Mouse (Mus musculus) MEL (cell line): ENCODE data around the gene Dvl2. TPM values are rescaled to one million over a fixed set of nuclear protein-coding genes. Genes with fewer than 3 reads are reported as not detected.

Experiments used
- DNase-seq: peaks from one replicate; pipeline ENCODE4 v3.0.0; 2011; ENCODE audit warnings: low read depth, low spot score
- H3K27ac ChIP-seq: 2 replicates; pipeline ENCODE4 v1.5.1; 2012; ENCODE audit warnings: low read depth, mild to moderate bottlenecking, control low read depth, low read length, moderate library complexity; ENCODE audit not compliant: control insufficient read depth
- H3K27me3 ChIP-seq, 2 experiments: fragments of 150-350 bp in 1 of 2; sonication (generic) in 1 of 2; 2 replicates each; pipeline ENCODE4 v1.6.1; 2012; ENCODE audit warnings: low read length in 2 of 2, mild to moderate bottlenecking in 2 of 2, improper control_type of control experiment in 1 of 2, moderate library complexity in 1 of 2; ENCODE audit not compliant: insufficient read depth in 2 of 2, control insufficient read depth in 1 of 2
- H3K36me3 ChIP-seq, 2 experiments: 2 replicates each; pipeline ENCODE4 v1.6.1; 2012 to 2014; ENCODE audit warnings: low read length in 2 of 2, improper control_type of control experiment in 1 of 2, inconsistent platforms in 1 of 2, mild to moderate bottlenecking in 1 of 2; ENCODE audit not compliant: insufficient read depth in 2 of 2, control insufficient read depth in 1 of 2
- H3K4me1 ChIP-seq, 2 experiments: fragments of 150-350 bp in 1 of 2; sonication (generic) in 1 of 2; 2 replicates each; pipeline ENCODE4 v1.6.1; 2012; ENCODE audit warnings: low read length in 2 of 2, improper control_type of control experiment in 1 of 2, mild to moderate bottlenecking in 1 of 2; ENCODE audit not compliant: insufficient read depth in 2 of 2, control insufficient read depth in 1 of 2
- H3K4me3 ChIP-seq, 2 experiments: fragments of 150-350 bp in 1 of 2; sonication (generic) in 1 of 2; 2 replicates each; pipeline ENCODE4 v1.5.1; 2012; ENCODE audit warnings: low read depth in 2 of 2, low read length in 2 of 2, mild to moderate bottlenecking in 2 of 2, moderate library complexity in 2 of 2, control low read depth in 1 of 2, improper control_type of control experiment in 1 of 2; ENCODE audit not compliant: control insufficient read depth in 1 of 2, insufficient read depth in 1 of 2
- H3K79me2 ChIP-seq: 2 replicates; pipeline ENCODE4 v1.6.1; 2012; ENCODE audit warnings: mild to moderate bottlenecking, low read length, moderate library complexity; ENCODE audit not compliant: control insufficient read depth, poor library complexity, insufficient read depth
- H3K9ac ChIP-seq: 2 replicates; pipeline ENCODE4 v1.6.1; 2012; ENCODE audit warnings: low read depth, mild to moderate bottlenecking, control low read depth, low read length, moderate library complexity; ENCODE audit not compliant: control insufficient read depth, poor library complexity, severe bottlenecking
- H3K9me3 ChIP-seq: fragments of 150-350 bp; sonication (generic); replicated peaks from 2 replicates; pipeline ENCODE4 v1.6.1; 2012; ENCODE audit warnings: mild to moderate bottlenecking, low read length, improper control_type of control experiment, moderate library complexity; ENCODE audit not compliant: insufficient read depth
- BHLHE40 ChIP-seq: IDR thresholded peaks from 2 replicates; pipeline ENCODE4 v1.6.1; 2012; ENCODE audit warnings: low read depth, mild to moderate bottlenecking, inconsistent platforms, low read length, improper control_type of control experiment, borderline replicate concordance
- CHD1 ChIP-seq: IDR thresholded peaks from 2 replicates; pipeline ENCODE4 v1.6.1; 2012; ENCODE audit warnings: low read depth, mild to moderate bottlenecking, inconsistent platforms, low read length, improper control_type of control experiment
- CHD2 ChIP-seq: IDR thresholded peaks from 2 replicates; pipeline ENCODE4 v1.6.1; 2011; ENCODE audit warnings: low read length, improper control_type of control experiment
- E2F4 ChIP-seq: IDR thresholded peaks from 2 replicates; pipeline ENCODE4 v1.6.1; 2011; ENCODE audit warnings: low read depth, low read length, improper control_type of control experiment, borderline replicate concordance
- ELF1 ChIP-seq: IDR thresholded peaks from 2 replicates; pipeline ENCODE4 v1.6.1; 2014; ENCODE audit warnings: low read depth, mild to moderate bottlenecking, inconsistent platforms, low read length, improper control_type of control experiment, moderate library complexity
- EP300 ChIP-seq, 2 experiments: IDR thresholded peaks; 2 replicates each; pipeline ENCODE4 v1.6.1; 2011; ENCODE audit warnings: improper control_type of control experiment in 2 of 2, low read length in 2 of 2, low read depth in 1 of 2, mild to moderate bottlenecking in 1 of 2
- GABPA ChIP-seq: IDR thresholded peaks from 2 replicates; pipeline ENCODE4 v1.6.1; 2012; ENCODE audit warnings: low read depth, mild to moderate bottlenecking, inconsistent platforms, low read length, improper control_type of control experiment, moderate library complexity
- HCFC1 ChIP-seq: IDR thresholded peaks from 2 replicates; pipeline ENCODE4 v1.6.1; 2012; ENCODE audit warnings: low read depth, mild to moderate bottlenecking, inconsistent platforms, low read length, improper control_type of control experiment, moderate library complexity
- MAFK ChIP-seq: IDR thresholded peaks from 2 replicates; pipeline ENCODE4 v1.6.1; 2011; ENCODE audit warnings: low read depth, mild to moderate bottlenecking, low read length, improper control_type of control experiment, borderline replicate concordance
- MAX ChIP-seq: IDR thresholded peaks from 2 replicates; pipeline ENCODE4 v1.6.1; 2011; ENCODE audit warnings: low read length, improper control_type of control experiment
- MXI1 ChIP-seq: IDR thresholded peaks from 2 replicates; pipeline ENCODE4 v1.6.1; 2011; ENCODE audit warnings: mild to moderate bottlenecking, low read depth, low read length, improper control_type of control experiment
- NELFE ChIP-seq: IDR thresholded peaks from 2 replicates; pipeline ENCODE4 v1.6.1; 2011; ENCODE audit warnings: low read depth, low read length, improper control_type of control experiment
- NRF1 ChIP-seq: IDR thresholded peaks from 2 replicates; pipeline ENCODE4 v1.6.1; 2014; ENCODE audit warnings: low read depth, mild to moderate bottlenecking, inconsistent platforms, low read length, improper control_type of control experiment, moderate library complexity; ENCODE audit not compliant: poor library complexity, insufficient read depth, severe bottlenecking
- POLR2A ChIP-seq, 2 experiments: IDR thresholded peaks; 2 replicates each; pipeline ENCODE4 v1.6.1; 2011 to 2012; ENCODE audit warnings: low read length in 2 of 2, mild to moderate bottlenecking in 2 of 2, control low read depth in 1 of 2, improper control_type of control experiment in 1 of 2, low read depth in 1 of 2, moderate library complexity in 1 of 2; ENCODE audit not compliant: control insufficient read depth in 1 of 2, insufficient read depth in 1 of 2, poor library complexity in 1 of 2
- POLR2AphosphoS2 ChIP-seq: IDR thresholded peaks from 2 replicates; pipeline ENCODE4 v1.6.1; 2011; ENCODE audit warnings: low read length, improper control_type of control experiment
- POLR2AphosphoS5 ChIP-seq: IDR thresholded peaks from 2 replicates; pipeline ENCODE4 v1.6.1; 2012; ENCODE audit warnings: low read depth, borderline replicate concordance, mild to moderate bottlenecking, inconsistent platforms, low read length, moderate library complexity, mixed read lengths
- RAD21 ChIP-seq: IDR thresholded peaks from 2 replicates; pipeline ENCODE4 v1.6.1; 2011; ENCODE audit warnings: mild to moderate bottlenecking, low read depth, low read length, improper control_type of control experiment
- RCOR1 ChIP-seq: IDR thresholded peaks from 2 replicates; pipeline ENCODE4 v1.6.1; 2012; ENCODE audit warnings: low read depth, mild to moderate bottlenecking, inconsistent platforms, low read length, improper control_type of control experiment
- SIN3A ChIP-seq: IDR thresholded peaks from 2 replicates; pipeline ENCODE4 v1.6.1; 2012; ENCODE audit warnings: low read length, improper control_type of control experiment, inconsistent platforms
- TAL1 ChIP-seq: IDR thresholded peaks from 2 replicates; pipeline ENCODE4 v1.6.1; 2012; ENCODE audit warnings: mild to moderate bottlenecking, inconsistent platforms, low read length, moderate library complexity, mixed read lengths
- TBP ChIP-seq: IDR thresholded peaks from 2 replicates; pipeline ENCODE4 v1.8.0; 2011; ENCODE audit warnings: low read depth, low read length, improper control_type of control experiment
- UBTF ChIP-seq: IDR thresholded peaks from 2 replicates; pipeline ENCODE4 v1.6.1; 2012; ENCODE audit warnings: low read depth, mild to moderate bottlenecking, inconsistent platforms, low read length, improper control_type of control experiment, moderate library complexity, borderline replicate concordance; ENCODE audit not compliant: insufficient read depth
- USF1 ChIP-seq: IDR thresholded peaks from 2 replicates; pipeline ENCODE4 v1.6.1; 2014; ENCODE audit warnings: low read depth, mild to moderate bottlenecking, inconsistent platforms, low read length, improper control_type of control experiment, moderate library complexity
- ZC3H11A ChIP-seq: IDR thresholded peaks from 2 replicates; pipeline ENCODE4 v1.6.1; 2012; ENCODE audit warnings: low read depth, mild to moderate bottlenecking, inconsistent platforms, low read length, improper control_type of control experiment
- ZKSCAN1 ChIP-seq: IDR thresholded peaks from 2 replicates; pipeline ENCODE4 v1.6.1; 2012; ENCODE audit warnings: low read depth, mild to moderate bottlenecking, inconsistent platforms, low read length, improper control_type of control experiment, moderate library complexity
- ZMIZ1 ChIP-seq: IDR thresholded peaks from 2 replicates; pipeline ENCODE4 v1.6.1; 2012; ENCODE audit warnings: low read depth, mild to moderate bottlenecking, inconsistent platforms, low read length, improper control_type of control experiment, moderate library complexity
- polyA plus RNA-seq, 2 experiments: library from polyadenylated mRNA; stranded (reverse) in 1 of 2; unstranded in 1 of 2; fragments of >175 nt in 1 of 2; fragments of >200 nt in 1 of 2; gene quantifications; 2 replicates each; pipeline versions ENCODE4 v1.2.1 to v1.2.4; 2012; ENCODE audit warnings: low replicate concordance in 2 of 2, low read depth in 1 of 2; ENCODE audit not compliant: insufficient read length in 2 of 2, insufficient read depth in 1 of 2, missing spikeins in 1 of 2
- total RNA-seq: library from RNA; depleted of rRNA; stranded (reverse); fragments of 300-350 nt; gene quantifications from 2 replicates; pipeline ENCODE4 v1.2.3, GENCODE M21; 2012

Gene Dvl2
- total and polyA plus RNA-seq, 3 experiments: 38.5 to 40.1 TPM; not detected in 1

- no peaks in the 10 kb centered on the region for H3K27me3 ChIP-seq
- no peak overlapping the region for H3K9ac ChIP-seq
- no peak for TF ChIP-seq POLR2AphosphoS2
- TF ChIP-seq ZC3H11A: no peak
- TF ChIP-seq NELFE: no peak
- TF ChIP-seq RAD21: no peak
- no peak for TF ChIP-seq ELF1
- TF ChIP-seq POLR2A (IDR thresholded peaks at IDR 0.05; ENCODE audit: control insufficient read depth in 1 of 2, insufficient read depth in 1 of 2, low read depth in 1 of 2, low read length in 2 of 2, poor library complexity in 1 of 2): no peak
- TF ChIP-seq TBP: no peak
- no peak for TF ChIP-seq UBTF
- no peak for TF ChIP-seq E2F4
- no peak for TF ChIP-seq GABPA
- TF ChIP-seq EP300 (IDR thresholded peaks at IDR 0.05; ENCODE audit: low read depth in 1 of 2, low read length in 2 of 2): no peak
- no peak for TF ChIP-seq ZKSCAN1
- no peak for TF ChIP-seq POLR2AphosphoS5
- no peak for TF ChIP-seq NRF1
- no peak for TF ChIP-seq CHD2
- no peak for TF ChIP-seq MXI1
- TF ChIP-seq CHD1: no peak
- TF ChIP-seq TAL1: no peak
- no peaks in the 10 kb centered on the region for H3K79me2 ChIP-seq
- H3K27ac ChIP-seq: no peak overlapping the region
- H3K36me3 ChIP-seq: peaks cover 4 to 28% of the 10 kb centered on the region in 2 experiments
- no peaks in the 10 kb centered on the region for H3K9me3 ChIP-seq
- H3K4me3 ChIP-seq: no peak overlapping the region
- no peak for DNase-seq
- peaks cover 0 to 4% of the 10 kb centered on the region in 2 experiments; a peak in 2 of 4 replicates for H3K4me1 ChIP-seq
Measured at GRCm38 (mm10) chr11:69970775-69971174, 29.6 kb upstream of the Dvl2 start.

GRCm38 (mm10) chr11:69974907-69975306 lies 25.5 kb upstream of the Dvl2 start:
- no peaks in the 10 kb centered on the region for H3K9me3 ChIP-seq
- H3K27ac ChIP-seq: no peak overlapping the region
- H3K27me3 ChIP-seq: no peaks in the 10 kb centered on the region
- peaks cover 14% of the 10 kb centered on the region for H3K79me2 ChIP-seq
- peaks cover 3 to 4% of the 10 kb centered on the region in 2 experiments; a peak in 2 of 4 replicates for H3K4me1 ChIP-seq
- no peak for DNase-seq
- no peak for TF ChIP-seq SIN3A
- TF ChIP-seq BHLHE40: no peak
- TF ChIP-seq MAFK: no peak
- TF ChIP-seq GABPA: no peak
- TF ChIP-seq USF1: no peak
- no peak for TF ChIP-seq RCOR1
- TF ChIP-seq E2F4: no peak
- TF ChIP-seq HCFC1: no peak
- no peak for TF ChIP-seq EP300 (IDR thresholded peaks at IDR 0.05; ENCODE audit: low read depth in 1 of 2, low read length in 2 of 2)
- TF ChIP-seq POLR2AphosphoS2: no peak
- no peak for TF ChIP-seq NELFE
- TF ChIP-seq MAX: no peak
- TF ChIP-seq RAD21: no peak
- TF ChIP-seq CHD2: no peak
- no peak for TF ChIP-seq UBTF
- TF ChIP-seq CHD1: no peak
- no peak for TF ChIP-seq POLR2A (IDR thresholded peaks at IDR 0.05; ENCODE audit: control insufficient read depth in 1 of 2, insufficient read depth in 1 of 2, low read depth in 1 of 2, low read length in 2 of 2, poor library complexity in 1 of 2)
- no peak for TF ChIP-seq ZKSCAN1
- no peak for TF ChIP-seq ZMIZ1
- H3K9ac ChIP-seq: no peak overlapping the region
- no peak overlapping the region for H3K4me3 ChIP-seq
- H3K36me3 ChIP-seq: peaks cover 9 to 25% of the 10 kb centered on the region in 2 experiments
